Mouse (Mus musculus) heart, adult 8-10 months (tissue): ENCODE measurements at regions not wholly inside any gene's neighbourhood (a gene's known extent, or its start where the extent isn't known, plus 50 kb on each side); places are given as distances from the start of the nearest gene placed in this dataset.

Experiments
- DNase-seq: peaks from one replicate; pipeline ENCODE4 v3.0.0; 2022; ENCODE audit warnings: low spot score

DNA sequence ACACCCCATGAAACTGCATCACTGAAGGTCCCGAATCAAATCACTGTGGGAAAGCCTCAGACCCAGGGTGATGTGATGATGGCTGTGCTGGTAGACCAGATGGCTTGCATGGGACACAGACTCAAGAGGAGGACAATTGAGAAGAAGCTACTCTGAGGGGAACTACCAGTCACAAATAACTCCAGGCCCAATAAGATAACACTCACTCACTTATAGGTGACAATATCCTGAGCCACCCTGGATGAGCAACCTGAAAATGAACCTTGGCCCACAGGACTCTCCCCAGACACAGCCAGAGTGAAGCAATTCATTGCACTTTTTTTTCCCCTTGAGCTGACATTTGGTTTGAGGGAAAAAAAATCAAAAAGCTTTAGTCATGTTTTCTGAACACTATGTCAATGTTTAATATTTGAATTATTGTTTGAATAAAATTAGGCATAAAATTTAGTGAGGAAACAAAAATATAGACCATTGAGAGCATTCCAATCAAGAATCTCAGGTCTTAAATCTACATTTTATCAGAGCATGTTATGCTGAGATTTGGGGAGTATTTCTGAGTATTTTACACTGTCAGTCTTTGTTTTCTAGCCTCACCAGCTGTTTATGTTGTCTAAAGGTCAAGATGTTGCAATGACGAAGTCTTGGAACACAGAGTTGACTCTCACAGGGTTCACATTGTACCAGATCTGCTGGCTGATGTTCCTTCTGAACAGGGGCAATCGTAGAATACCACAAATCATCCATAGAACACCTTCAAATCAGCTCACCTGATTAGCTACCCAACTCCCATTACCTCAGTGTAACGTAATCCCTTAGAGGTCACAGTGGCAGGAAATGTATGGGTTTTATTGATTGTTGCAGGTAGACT lies 67.9 kb upstream of the Gm6993 start:
- no peak for DNase-seq

- DNase-seq, result no peak
These were observed 67.1 kb upstream of the Gm6993 start for GRCm38 (mm10) chr12:31173512-31173911.

- DNase-seq, result no peak
These were observed 61.0 kb upstream of the Gm6993 start for GRCm38 (mm10) chr12:31179536-31179935.

DNA sequence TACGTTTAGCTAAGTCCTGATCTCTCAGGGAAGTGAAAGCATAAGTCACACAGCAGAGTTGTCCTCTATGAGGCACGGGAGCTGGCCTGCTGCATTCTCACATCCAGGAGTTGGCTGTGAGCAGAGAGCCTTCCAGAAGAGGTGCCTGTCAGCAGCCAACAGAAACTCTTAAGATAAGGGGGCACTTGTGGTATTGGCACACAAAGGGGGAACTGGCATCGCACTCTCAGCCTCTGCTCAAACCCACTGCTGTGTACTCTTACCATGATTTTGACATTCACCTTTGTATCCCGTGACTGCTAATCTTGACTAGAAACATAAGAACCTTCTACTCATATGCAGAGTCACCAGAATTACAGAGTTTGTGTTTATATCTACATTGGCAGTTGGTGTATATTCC lies 56.9 kb upstream of the Gm6993 start:
- DNase-seq, result peak; percentile 52

- peak; percentile 71 for DNase-seq
These were observed 56.2 kb upstream of the Gm6993 start for GRCm38 (mm10) chr12:31184217-31184975.

GRCm38 (mm10) chr12:31185177-31185932 lies 55.2 kb upstream of the Gm6993 start:
- no peak for DNase-seq

GRCm38 (mm10) chr12:31185933-31186845 lies 54.4 kb upstream of the Gm6993 start:
- no peak for DNase-seq

DNA sequence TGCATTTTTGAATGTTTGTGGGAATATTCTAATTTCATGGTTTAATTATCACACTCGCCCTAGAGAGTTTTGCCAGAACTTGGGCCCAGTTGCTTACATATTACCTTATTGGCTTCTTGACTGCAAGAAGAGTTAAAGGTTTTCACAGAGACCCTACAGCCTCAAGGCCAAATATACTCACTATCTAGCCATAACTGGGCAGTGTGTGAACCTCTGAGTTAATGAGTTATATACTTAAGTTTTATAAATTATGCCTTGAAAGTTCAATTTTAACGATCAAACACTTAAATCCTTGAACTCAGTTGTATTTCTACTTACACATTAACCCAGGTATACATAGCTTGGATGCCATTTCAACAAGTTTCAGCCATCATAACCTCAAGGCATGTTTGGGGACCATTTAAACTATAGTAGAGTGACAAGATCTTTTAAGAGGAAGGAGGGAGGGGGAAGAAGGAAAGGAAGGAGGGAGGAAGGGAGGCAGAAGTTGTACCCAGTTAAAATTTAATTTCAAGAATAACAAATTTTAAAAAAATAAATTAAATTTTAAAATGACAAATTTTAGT lies 52.5 kb upstream of the Gm6993 start:
- no peak for DNase-seq

DNA sequence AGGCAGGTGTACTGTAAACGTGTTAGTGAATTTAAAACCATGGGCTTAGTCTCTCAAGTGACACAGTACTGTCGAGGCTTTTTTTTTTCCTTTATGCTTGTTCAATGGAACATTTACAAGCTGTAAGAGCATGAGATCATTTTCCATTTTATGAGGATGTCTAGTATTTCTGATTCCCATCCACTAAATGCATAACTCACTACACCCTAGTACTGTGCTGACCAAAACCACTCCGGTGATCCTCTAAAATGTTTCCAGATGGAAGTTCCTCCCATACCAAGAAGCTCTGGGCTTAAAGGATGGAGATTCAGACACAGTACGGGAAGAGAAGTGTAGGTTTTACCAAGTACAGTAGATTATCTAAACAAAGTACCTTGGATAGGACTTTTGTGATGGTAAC lies 50.3 kb upstream of the Gm6993 start:
- no peak for DNase-seq
